Mouse (Mus musculus) midbrain, embryonic 16.5 days (tissue): ENCODE data around the gene Dmac2. TPM values are rescaled to one million over a fixed set of nuclear protein-coding genes. Genes with fewer than 3 reads are reported as not detected.
A peak's percentile ranks its signal among the peaks of the same experiment; 100 is the strongest.

Experiments
- ATAC-seq: fragments of 200-750 bp; cut with Nextera tagmentation; 2 replicates; pipeline ENCODE4 v1.8.0; 2017; ENCODE audit warnings: moderate TSS enrichment
- H3K27ac ChIP-seq: fragments of 300-500 bp; sonication (generic); 2 replicates; pipeline ENCODE4 v1.5.1; 2014; ENCODE audit warnings: mild to moderate bottlenecking, low read length, mixed read lengths
- H3K27me3 ChIP-seq: fragments of 300-500 bp; sonication (generic); 2 replicates; pipeline ENCODE4 v1.6.1; 2014; ENCODE audit warnings: low read depth, low read length, mixed read lengths; ENCODE audit not compliant: control insufficient read depth, insufficient read depth
- H3K36me3 ChIP-seq: fragments of 300-500 bp; sonication (generic); 2 replicates; pipeline ENCODE4 v1.6.1; 2014; ENCODE audit warnings: mild to moderate bottlenecking, low read length, moderate library complexity, mixed read lengths; ENCODE audit not compliant: control insufficient read depth, insufficient read depth
- H3K4me1 ChIP-seq: fragments of 300-500 bp; sonication (generic); 2 replicates; pipeline ENCODE4 v1.6.1; 2014; ENCODE audit warnings: mild to moderate bottlenecking, low read length, mixed read lengths; ENCODE audit not compliant: control insufficient read depth, insufficient read depth
- H3K4me2 ChIP-seq: fragments of 300-500 bp; sonication (generic); 2 replicates; pipeline ENCODE4 v1.6.1; 2014; ENCODE audit warnings: mild to moderate bottlenecking, low read length, mixed read lengths
- H3K4me3 ChIP-seq: fragments of 300-500 bp; sonication (generic); 2 replicates; pipeline ENCODE4 v1.5.1; 2014; ENCODE audit warnings: low read depth, mild to moderate bottlenecking, low read length, moderate library complexity, mixed read lengths
- H3K9ac ChIP-seq: fragments of 300-500 bp; sonication (generic); 2 replicates; pipeline ENCODE4 v1.6.1; 2014; ENCODE audit warnings: low read depth, low read length, mixed read lengths
- H3K9me3 ChIP-seq: fragments of 300-500 bp; sonication (generic); replicated peaks from 2 replicates; pipeline ENCODE4 v1.6.1; 2014; ENCODE audit warnings: mild to moderate bottlenecking, low read length, mixed read lengths; ENCODE audit not compliant: control insufficient read depth, poor library complexity, severe bottlenecking
- WGBS: fragments of 180-500 bp; shearing (Covaris S2); extraction: QIAGEN DNeasy Blood & Tissue Kit; methylation state at CpG from one replicate; pipeline ENCODE4 v1.1.7; 2014; 5-methylcytosine and 5-hydroxymethylcytosine counted together
- polyA plus RNA-seq: library from polyadenylated mRNA; unstranded; fragments of >200 nt; fragmentation: Nextera tagmentation; extraction: Ambion mirVana; gene quantifications from 2 replicates; pipeline ENCODE4 v1.2.1, GENCODE M21; 2015

Gene Dmac2
- polyA plus RNA-seq, 1 experiment from 2014 or later, result 48.7 TPM

DNA sequence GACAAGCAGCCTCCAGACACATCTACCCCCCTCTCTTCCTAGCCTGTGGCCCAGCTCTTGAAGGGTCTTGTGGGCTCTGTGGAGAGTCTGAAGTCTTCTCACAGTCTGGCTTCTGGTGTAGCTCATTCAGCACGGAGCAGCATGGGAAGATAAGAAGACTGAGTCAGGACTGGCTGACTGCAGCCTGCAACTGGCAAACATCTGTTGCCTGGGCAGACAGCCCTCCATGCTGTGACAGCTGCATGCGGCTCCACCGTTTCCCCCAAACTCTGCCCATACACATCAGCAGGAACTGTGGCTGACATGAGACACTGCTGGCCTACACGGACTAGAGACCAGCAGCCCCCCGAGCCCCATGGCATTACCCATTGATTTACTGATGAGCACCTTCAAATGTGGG is 5.6 kb downstream of the Dmac2 start:
- Histone ChIP-seq H3K36me3 (peaks cover 8% of the 10 kb centered on the region), H3K9me3 (no peaks in the 10 kb centered on the region), H3K4me1 (peaks cover 8% of the 10 kb centered on the region), H3K4me3 (no peak overlapping the region), H3K27ac (no peak overlapping the region), H3K9ac (no peak overlapping the region), H3K27me3 (peaks cover 7% of the 10 kb centered on the region), H3K4me2 (no peak overlapping the region)
- no peak for ATAC-seq
- WGBS, result 90% methylated on average over 5 of the region's 5 CpGs

DNA sequence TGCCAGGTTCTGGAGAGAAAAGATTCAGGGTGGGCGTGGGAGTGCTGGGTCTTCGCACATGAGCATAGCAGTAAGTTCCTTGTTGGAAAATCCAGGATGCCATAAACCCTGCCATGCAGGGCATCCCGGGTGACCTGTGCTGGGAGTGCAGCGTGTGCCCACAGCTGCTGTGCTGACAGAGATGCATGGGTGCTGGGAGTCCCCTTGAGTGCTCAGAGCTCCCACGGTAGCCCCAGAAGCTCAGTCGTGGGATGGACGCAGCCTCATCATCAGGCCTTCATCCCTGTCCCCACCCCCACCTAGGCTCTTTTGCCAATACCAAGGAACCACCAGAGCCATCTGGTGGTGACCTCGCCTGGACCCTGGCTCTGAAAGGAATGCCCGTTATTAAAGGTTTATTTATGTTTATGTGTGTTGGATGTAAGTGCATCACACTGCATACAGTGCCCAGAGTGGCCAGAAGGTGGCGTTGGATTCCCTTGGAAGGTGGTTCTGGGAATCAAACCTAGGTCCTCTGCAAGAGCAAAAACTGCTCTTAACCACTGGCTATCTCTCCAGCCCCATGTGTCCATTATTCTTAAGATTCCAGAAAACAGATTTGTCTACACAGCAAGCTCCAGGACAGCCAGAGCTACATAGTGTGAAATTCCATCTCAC is 6.5 kb downstream of the Dmac2 start:
- Histone ChIP-seq H3K4me3 (no peak overlapping the region), H3K4me1 (peaks cover 4% of the 10 kb centered on the region; the same call in 1 of the 2 replicates), H3K27ac (no peak overlapping the region), H3K27me3 (peaks cover 7% of the 10 kb centered on the region), H3K9ac (no peak overlapping the region), H3K36me3 (peaks cover 16% of the 10 kb centered on the region), H3K4me2 (no peak overlapping the region), H3K9me3 (no peaks in the 10 kb centered on the region)
- ATAC-seq, result no peak
- WGBS, result 80% methylated on average over 10 of the region's 10 CpGs

DNA sequence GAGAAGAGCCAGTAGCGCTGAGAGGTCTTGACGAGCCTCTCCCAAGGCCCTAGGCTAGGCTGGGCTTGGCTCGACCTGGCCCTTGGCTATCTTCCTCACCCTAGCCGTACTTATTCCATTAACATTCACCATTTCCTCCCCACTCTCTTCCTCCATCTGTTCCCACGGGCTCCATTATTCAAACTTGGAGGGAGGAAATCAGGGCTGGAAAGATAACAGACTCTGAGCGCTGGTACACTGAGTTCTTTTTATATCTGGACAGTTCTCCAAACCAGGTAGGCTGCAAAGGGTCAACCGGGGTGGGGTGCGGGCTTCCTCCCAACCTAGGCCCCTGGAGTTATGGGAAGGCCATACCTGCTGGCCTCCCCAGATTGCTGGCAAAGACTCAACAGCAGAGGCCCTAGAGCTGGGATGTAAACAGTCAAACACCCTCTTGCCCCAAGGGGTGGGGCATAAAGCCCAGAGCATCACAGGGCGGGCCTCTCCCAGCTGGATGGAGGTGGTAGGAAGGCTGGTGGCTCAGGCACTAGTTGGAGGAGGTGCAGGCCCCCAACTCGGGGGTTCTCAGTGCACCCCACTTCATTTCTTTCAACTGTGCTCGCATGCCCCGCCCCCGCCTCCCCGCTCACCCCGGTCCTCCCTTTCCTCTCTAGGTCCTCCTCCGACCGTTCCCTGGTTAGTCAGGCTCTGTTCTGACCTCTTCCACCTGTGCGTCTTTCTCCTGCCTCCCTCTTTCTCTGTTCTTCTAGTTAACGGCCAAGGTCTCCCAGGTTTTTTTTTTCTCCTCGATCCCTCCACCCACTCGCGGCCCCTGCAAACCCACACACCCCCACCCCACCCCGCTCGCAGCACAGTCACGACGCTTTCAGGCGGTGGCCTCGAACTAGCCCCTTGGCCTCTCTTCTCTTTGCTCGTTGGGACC is 7.6 kb downstream of the Dmac2 start, which contains the start of gene B3gnt8:
B3gnt8 (plus strand) TSS at position 146 of the 922 bp plus-strand sequence.
- 0 out of 2 replicates have a peak within 1 kb of the TSS, but pooled peaks have one; percentile 38 for H3K9ac ChIP-seq
- no peak within 1 kb of the TSS for H3K27ac ChIP-seq
- 20% methylated on average over 29 of the region's 29 CpGs for WGBS
- ATAC-seq, result no peak
- H3K36me3 ChIP-seq, result peaks cover 23% of the 10 kb centered on the region
- peak within 1 kb of the TSS; percentile 18 for H3K4me3 ChIP-seq
- H3K4me2 ChIP-seq, result peak within 1 kb of the TSS; percentile 36
- H3K4me1 ChIP-seq, result peaks cover 4% of the 10 kb centered on the region; the same call in 1 of the 2 replicates
- H3K9me3 ChIP-seq, result no peaks in the 10 kb centered on the region
- peaks cover 7% of the 10 kb centered on the region for H3K27me3 ChIP-seq

DNA sequence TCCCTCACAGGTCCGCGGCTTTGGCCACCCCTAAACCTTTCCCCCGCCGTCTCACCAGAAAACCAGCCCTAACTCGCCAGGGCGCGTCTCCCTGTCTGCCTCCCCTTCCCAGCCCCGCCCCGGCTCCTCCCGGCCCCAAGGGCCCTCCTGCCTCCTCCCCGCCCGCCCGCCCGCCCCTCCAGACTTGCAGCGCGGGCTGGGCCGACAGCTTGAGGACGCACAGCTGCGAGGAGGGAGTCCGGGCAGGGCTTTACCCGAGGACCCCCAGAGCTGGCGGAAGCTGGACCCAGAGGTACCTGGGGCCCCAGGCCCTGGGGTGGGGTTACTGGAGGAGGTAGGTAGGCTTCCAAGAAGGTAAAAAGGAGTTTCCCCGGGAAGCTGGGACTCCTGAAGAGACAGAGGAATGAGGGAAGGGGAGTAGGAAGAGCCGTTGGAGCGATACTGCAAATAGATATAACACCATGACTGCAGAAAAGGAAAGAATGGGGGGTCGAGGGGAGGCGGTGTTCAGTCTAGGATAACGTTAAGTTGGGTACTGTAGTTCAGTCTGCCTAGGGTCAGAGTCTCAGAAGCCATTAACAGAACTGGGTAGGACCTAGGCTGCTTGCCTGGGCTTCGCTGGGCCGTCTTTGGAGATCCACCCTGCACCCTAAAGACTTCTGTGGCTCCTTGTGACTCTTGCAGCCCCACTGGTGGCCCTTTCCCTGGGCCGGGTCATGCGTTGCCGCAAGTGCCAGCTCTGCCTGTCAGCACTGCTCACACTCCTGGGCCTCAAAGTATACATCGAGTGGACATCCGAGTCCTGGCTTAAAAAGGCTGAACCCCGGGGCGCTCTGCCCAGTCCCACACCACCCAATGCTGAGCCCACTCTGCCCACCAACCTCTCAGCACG is 8.5 kb downstream of the Dmac2 start:
- H3K4me3 ChIP-seq, result peak overlapping the region; percentile 18
- H3K9ac ChIP-seq, result 0 out of 2 replicates have a peak overlapping the region, but pooled peaks have one; percentile 38
- H3K4me2 ChIP-seq, result peak overlapping the region; percentile 36
- no peak for ATAC-seq
- H3K27ac ChIP-seq, result no peak overlapping the region
- H3K36me3 ChIP-seq, result peaks cover 23% of the 10 kb centered on the region
- peaks cover 4% of the 10 kb centered on the region; the same call in 1 of the 2 replicates for H3K4me1 ChIP-seq
- H3K27me3 ChIP-seq, result peaks cover 7% of the 10 kb centered on the region
- no peaks in the 10 kb centered on the region for H3K9me3 ChIP-seq
- 25% methylated on average over 30 of the region's 38 CpGs for WGBS

DNA sequence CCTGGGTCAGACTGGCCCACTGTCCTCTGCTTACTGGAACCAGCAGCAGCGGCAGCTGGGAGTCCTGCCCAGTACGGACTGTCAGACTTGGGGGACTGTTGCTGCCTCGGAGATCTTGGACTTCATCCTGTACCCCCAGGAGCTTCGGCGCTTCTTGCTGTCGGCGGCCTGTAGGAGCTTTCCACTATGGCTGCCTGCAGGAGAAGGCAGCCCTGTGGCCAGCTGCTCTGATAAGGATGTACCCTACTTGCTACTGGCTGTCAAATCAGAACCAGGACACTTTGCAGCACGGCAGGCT is 9.1 kb downstream of the Dmac2 start:
- Histone ChIP-seq H3K4me3 (no peak overlapping the region), H3K9ac (no peak overlapping the region), H3K36me3 (peaks cover 26% of the 10 kb centered on the region), H3K9me3 (no peaks in the 10 kb centered on the region), H3K4me1 (peaks cover 4% of the 10 kb centered on the region; the same call in 1 of the 2 replicates), H3K27me3 (peaks cover 7% of the 10 kb centered on the region), H3K27ac (no peak overlapping the region), H3K4me2 (no peak overlapping the region)
- no peak for ATAC-seq
- 76% methylated on average over 8 of the region's 8 CpGs for WGBS

DNA sequence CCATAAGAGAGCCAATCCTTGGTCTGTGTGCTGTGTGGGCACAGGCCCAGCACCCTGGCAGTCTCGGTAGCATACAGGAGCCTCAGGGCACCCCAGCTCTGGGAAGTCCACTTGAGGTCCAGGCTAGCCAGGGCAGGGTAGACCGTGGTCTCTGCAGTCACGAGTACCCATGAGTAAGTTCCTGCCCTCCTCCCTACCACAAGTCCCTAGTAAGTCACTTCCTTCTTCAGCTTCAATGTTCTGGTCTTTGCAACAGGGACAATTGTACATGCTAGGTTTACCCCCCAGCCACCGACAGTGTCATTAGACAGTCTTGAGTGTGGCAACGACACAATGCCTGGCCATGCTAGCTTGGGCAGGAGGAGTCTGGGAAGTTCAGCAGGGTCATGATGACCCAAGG is 13.5 kb downstream of the Dmac2 start:
- 98% methylated on average over 5 of the region's 5 CpGs for WGBS
- ATAC-seq, result no peak
- Histone ChIP-seq H3K9me3 (no peaks in the 10 kb centered on the region), H3K4me1 (no peaks in the 10 kb centered on the region; the same call in 1 of the 2 replicates), H3K4me2 (no peak overlapping the region), H3K27ac (no peak overlapping the region), H3K27me3 (peaks cover 7% of the 10 kb centered on the region; the same call in 1 of the 2 replicates), H3K4me3 (no peak overlapping the region), H3K9ac (no peak overlapping the region), H3K36me3 (peaks cover 24% of the 10 kb centered on the region)

DNA sequence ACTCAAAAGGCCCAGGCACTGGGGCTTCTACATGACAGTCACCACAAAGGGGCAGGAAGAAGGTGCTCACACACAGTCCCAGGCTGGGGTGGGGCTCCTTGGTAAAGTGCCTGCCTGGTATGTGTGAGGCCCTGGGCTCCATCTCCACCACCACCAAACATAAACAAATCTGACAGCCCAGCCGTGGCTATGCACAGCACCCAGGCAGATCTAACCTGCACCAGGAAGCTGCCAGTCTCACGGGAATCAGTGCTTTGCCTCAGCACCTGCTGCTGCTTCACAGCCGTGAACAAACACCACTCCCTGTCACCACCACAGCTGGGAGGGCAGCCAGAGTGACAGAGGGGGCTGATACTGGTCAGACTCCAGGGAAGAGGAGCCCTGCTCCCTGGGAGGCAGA is 17.2 kb downstream of the Dmac2 start:
- Histone ChIP-seq H3K36me3 (peaks cover 12% of the 10 kb centered on the region; the same call in 1 of the 2 replicates), H3K4me2 (no peak overlapping the region), H3K9me3 (no peaks in the 10 kb centered on the region), H3K27me3 (no peaks in the 10 kb centered on the region), H3K4me1 (no peaks in the 10 kb centered on the region), H3K9ac (no peak overlapping the region), H3K4me3 (no peak overlapping the region), H3K27ac (no peak overlapping the region)
- no peak for ATAC-seq
- 59% methylated on average over 3 of the region's 3 CpGs for WGBS

DNA sequence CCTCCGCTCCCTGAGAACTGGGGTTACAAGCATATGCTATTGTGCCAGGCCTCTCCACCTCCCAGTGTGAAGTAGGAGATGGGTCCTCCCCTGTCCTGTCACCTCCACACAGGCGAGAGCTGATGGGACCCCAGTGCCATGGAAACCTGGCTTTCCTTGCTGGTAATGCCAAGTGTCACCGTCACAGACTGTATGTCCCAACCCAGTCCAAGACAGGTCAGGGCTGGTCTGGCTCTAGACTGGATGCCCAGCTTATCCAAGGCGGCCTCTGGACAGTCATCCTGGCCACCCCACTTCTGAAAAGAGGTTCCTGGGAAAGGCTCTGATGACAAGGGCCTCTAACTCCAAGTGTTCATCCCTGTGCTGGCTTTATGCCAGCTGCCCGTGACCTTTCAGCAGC is 17.9 kb downstream of the Dmac2 start:
- no peak overlapping the region for H3K4me2 ChIP-seq
- H3K9me3 ChIP-seq, result no peaks in the 10 kb centered on the region
- H3K9ac ChIP-seq, result no peak overlapping the region
- no peak overlapping the region for H3K27ac ChIP-seq
- no peak for ATAC-seq
- no peak overlapping the region for H3K4me3 ChIP-seq
- peaks cover 10% of the 10 kb centered on the region; the same call in 1 of the 2 replicates for H3K36me3 ChIP-seq
- H3K4me1 ChIP-seq, result no peaks in the 10 kb centered on the region
- H3K27me3 ChIP-seq, result no peaks in the 10 kb centered on the region
- 88% methylated on average over 5 of the region's 5 CpGs for WGBS
